Mouse (Mus musculus) liver, embryonic 11.5 days (tissue): ENCODE measurements around the gene Jazf1. TPM values are rescaled to one million over a fixed set of nuclear protein-coding genes. Genes with fewer than 3 reads are reported as not detected.

ENCODE experiments used
- ATAC-seq: fragments of 200-750 bp; cut with Nextera tagmentation; replicated peaks from 2 replicates; pipeline ENCODE4 v1.8.0; 2017; ENCODE audit warnings: moderate number of reproducible peaks, mild to moderate bottlenecking, moderate TSS enrichment, moderate library complexity; ENCODE audit not compliant: low FRiP score
- DNase-seq: peaks from one replicate; pipeline ENCODE4 v3.0.0-alpha.2; 2017; ENCODE audit warnings: low spot score
- H3K27ac ChIP-seq: fragments of 300-500 bp; sonication (generic); 2 replicates; pipeline ENCODE4 v1.5.1; 2014; ENCODE audit warnings: mild to moderate bottlenecking, low read depth, low read length, control low read depth
- H3K27me3 ChIP-seq: fragments of 300-500 bp; sonication (generic); replicated peaks from 2 replicates; pipeline ENCODE4 v1.6.1; 2014; ENCODE audit warnings: low read length, mixed read lengths; ENCODE audit not compliant: control insufficient read depth, insufficient read depth
- H3K36me3 ChIP-seq: fragments of 300-500 bp; sonication (generic); 2 replicates; pipeline ENCODE4 v1.6.1; 2014; ENCODE audit warnings: mild to moderate bottlenecking, low read length, moderate library complexity, mixed read lengths; ENCODE audit not compliant: control insufficient read depth, insufficient read depth
- H3K4me1 ChIP-seq: fragments of 300-500 bp; sonication (generic); replicated peaks from 2 replicates; pipeline ENCODE4 v1.6.1; 2014; ENCODE audit warnings: low read length, mixed read lengths; ENCODE audit not compliant: control insufficient read depth, insufficient read depth
- H3K4me2 ChIP-seq: fragments of 300-500 bp; sonication (generic); 2 replicates; pipeline ENCODE4 v1.6.1; 2014; ENCODE audit warnings: mild to moderate bottlenecking, control low read depth, moderate library complexity
- H3K4me3 ChIP-seq: fragments of 300-500 bp; sonication (generic); 2 replicates; pipeline ENCODE4 v1.5.1; 2014; ENCODE audit warnings: low read depth, low read length, control low read depth
- H3K9ac ChIP-seq: fragments of 300-500 bp; sonication (generic); 2 replicates; pipeline ENCODE4 v1.6.1; 2014; ENCODE audit warnings: low read depth, low read length, control low read depth
- H3K9me3 ChIP-seq: fragments of 300-500 bp; sonication (generic); 2 replicates; pipeline ENCODE4 v1.6.1; 2016; ENCODE audit warnings: low read length, inconsistent platforms, mixed read lengths; ENCODE audit not compliant: control insufficient read depth
- WGBS: fragments of 180-500 bp; shearing (Covaris S2); extraction: QIAGEN DNeasy Blood & Tissue Kit; methylation state at CpG from one replicate; pipeline ENCODE4 v1.1.7; 2014; 5-methylcytosine and 5-hydroxymethylcytosine counted together
- polyA plus RNA-seq: library from polyadenylated mRNA; unstranded; fragments of >200 nt; fragmentation: Nextera tagmentation; extraction: Ambion mirVana; gene quantifications from 2 replicates; pipeline ENCODE4 v1.2.1, GENCODE M21; 2014

The Jazf1 gene
- polyA plus RNA-seq, 1 experiment from 2014 or later: 1.9 TPM

- H3K4me2 ChIP-seq: no peak overlapping the region
- H3K36me3 ChIP-seq: no peaks in the 10 kb centered on the region
- no peak for DNase-seq
- H3K9ac ChIP-seq: no peak overlapping the region
- H3K27me3 ChIP-seq: no peaks in the 10 kb centered on the region
- no peaks in the 10 kb centered on the region for H3K4me1 ChIP-seq
- no peak overlapping the region for H3K27ac ChIP-seq
- no peaks in the 10 kb centered on the region for H3K9me3 ChIP-seq
- H3K4me3 ChIP-seq: no peak overlapping the region
- ATAC-seq: no peak
- 74% methylated on average over 10 of the region's 10 CpGs for WGBS
Observed at GRCm38 (mm10) chr6:52936995-52937394, 131.4 kb downstream of the Jazf1 start.

DNA sequence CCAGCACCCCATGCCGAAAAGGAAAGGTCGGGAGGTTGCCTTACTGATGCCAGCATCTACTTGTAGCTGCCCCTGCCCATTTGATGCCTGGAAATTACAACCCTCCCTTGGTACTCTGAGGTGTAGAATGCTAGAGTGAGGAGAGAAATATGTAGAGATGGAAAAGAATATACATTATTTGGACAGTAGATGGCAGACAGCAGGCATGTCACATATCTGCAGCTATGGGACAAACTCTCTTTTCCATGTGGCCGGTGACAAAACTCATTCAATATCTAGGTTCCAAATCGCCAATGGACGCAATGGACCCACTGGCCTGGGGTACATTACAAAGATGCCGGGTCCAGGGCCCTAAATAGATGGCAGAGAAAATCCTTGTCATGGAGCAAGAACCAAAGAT is 134.4 kb downstream of the Jazf1 start:
- 79% methylated on average over 6 of the region's 6 CpGs for WGBS
- ATAC-seq: no peak

GRCm38 (mm10) chr6:52932603-52933178 is 135.7 kb downstream of the Jazf1 start:
- no peak overlapping the region for H3K9ac ChIP-seq
- 63% methylated on average over 7 of the region's 7 CpGs for WGBS
- no peak overlapping the region for H3K27ac ChIP-seq
- H3K36me3 ChIP-seq: no peaks in the 10 kb centered on the region
- no peak for DNase-seq
- no peak overlapping the region for H3K4me3 ChIP-seq
- H3K9me3 ChIP-seq: no peaks in the 10 kb centered on the region
- no peak for ATAC-seq
- no peaks in the 10 kb centered on the region for H3K4me1 ChIP-seq
- no peaks in the 10 kb centered on the region for H3K27me3 ChIP-seq
- H3K4me2 ChIP-seq: no peak overlapping the region

More for the DNA sequence above, 134.4 kb downstream of the Jazf1 start:
- H3K27ac ChIP-seq: no peak overlapping the region
- H3K4me2 ChIP-seq: no peak overlapping the region
- H3K36me3 ChIP-seq: no peaks in the 10 kb centered on the region
- H3K27me3 ChIP-seq: no peaks in the 10 kb centered on the region
- no peak overlapping the region for H3K9ac ChIP-seq
- H3K9me3 ChIP-seq: no peaks in the 10 kb centered on the region
- no peaks in the 10 kb centered on the region for H3K4me1 ChIP-seq
- no peak overlapping the region for H3K4me3 ChIP-seq
- DNase-seq: no peak

DNA sequence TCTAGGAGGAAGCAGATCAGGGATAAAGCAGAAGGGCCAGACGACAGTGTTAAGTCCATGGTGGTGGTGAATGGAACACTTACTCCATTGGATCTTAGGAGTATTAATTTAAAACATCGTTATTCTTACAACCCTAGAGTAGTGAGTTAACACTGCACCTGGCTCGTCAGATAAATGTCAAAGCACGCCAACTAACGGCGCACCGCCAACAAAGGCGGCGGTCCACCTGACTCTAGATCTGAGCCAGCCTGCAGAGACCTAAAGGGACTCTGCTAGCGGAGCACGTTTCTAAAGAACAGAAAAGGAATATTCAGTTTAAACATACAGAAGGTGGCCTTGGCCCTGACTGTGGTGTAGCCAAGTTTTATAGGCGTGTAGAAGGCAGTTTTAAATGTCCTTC is 139.1 kb downstream of the Jazf1 start:
- Histone ChIP-seq H3K4me2 (no peak overlapping the region), H3K36me3 (no peaks in the 10 kb centered on the region), H3K9me3 (no peaks in the 10 kb centered on the region), H3K9ac (no peak overlapping the region), H3K27me3 (no peaks in the 10 kb centered on the region), H3K27ac (no peak overlapping the region), H3K4me1 (no peaks in the 10 kb centered on the region), H3K4me3 (no peak overlapping the region)
- DNase-seq (no peak), ATAC-seq (no peak)
- WGBS: 79% methylated on average over 12 of the region's 12 CpGs

GRCm38 (mm10) chr6:52926947-52927346 is 141.5 kb downstream of the Jazf1 start:
- Histone ChIP-seq H3K4me3 (no peak overlapping the region), H3K4me1 (no peaks in the 10 kb centered on the region), H3K9me3 (no peaks in the 10 kb centered on the region), H3K36me3 (no peaks in the 10 kb centered on the region), H3K27ac (no peak overlapping the region), H3K27me3 (no peaks in the 10 kb centered on the region), H3K9ac (no peak overlapping the region), H3K4me2 (no peak overlapping the region)
- DNase-seq (no peak), ATAC-seq (no peak)
- WGBS: 70% methylated on average over 4 of the region's 4 CpGs

- H3K36me3 ChIP-seq: no peaks in the 10 kb centered on the region
- H3K4me2 ChIP-seq: no peak overlapping the region
- no peaks in the 10 kb centered on the region for H3K4me1 ChIP-seq
- no peak overlapping the region for H3K9ac ChIP-seq
- DNase-seq (no peak), ATAC-seq (no peak)
- no peak overlapping the region for H3K4me3 ChIP-seq
- H3K27me3 ChIP-seq: no peaks in the 10 kb centered on the region
- 77% methylated on average over 9 of the region's 9 CpGs for WGBS
- H3K9me3 ChIP-seq: no peaks in the 10 kb centered on the region
- no peak overlapping the region for H3K27ac ChIP-seq
Observed at GRCm38 (mm10) chr6:52925458-52926042, 142.9 kb downstream of the Jazf1 start.

- DNase-seq (no peak), ATAC-seq (no peak)
- Histone ChIP-seq H3K9me3 (no peaks in the 10 kb centered on the region), H3K27me3 (no peaks in the 10 kb centered on the region), H3K4me2 (no peak overlapping the region), H3K27ac (no peak overlapping the region), H3K36me3 (no peaks in the 10 kb centered on the region), H3K9ac (no peak overlapping the region), H3K4me1 (no peaks in the 10 kb centered on the region), H3K4me3 (no peak overlapping the region)
- 86% methylated on average over 6 of the region's 6 CpGs for WGBS
Observed at GRCm38 (mm10) chr6:52921248-52921647, 147.2 kb downstream of the Jazf1 start.

GRCm38 (mm10) chr6:52920719-52921118 is 147.7 kb downstream of the Jazf1 start:
- Histone ChIP-seq H3K36me3 (no peaks in the 10 kb centered on the region), H3K4me1 (no peaks in the 10 kb centered on the region), H3K4me2 (no peak overlapping the region), H3K27me3 (no peaks in the 10 kb centered on the region), H3K27ac (no peak overlapping the region), H3K9ac (no peak overlapping the region), H3K9me3 (no peaks in the 10 kb centered on the region), H3K4me3 (no peak overlapping the region)
- DNase-seq (no peak), ATAC-seq (no peak)
- WGBS: 69% methylated on average over 6 of the region's 6 CpGs

- ATAC-seq: no peak
- H3K4me2 ChIP-seq: no peak overlapping the region
- WGBS: 67% methylated on average over 7 of the region's 7 CpGs
Observed at GRCm38 (mm10) chr6:52919442-52919841, 149.0 kb downstream of the Jazf1 start.

More at GRCm38 (mm10) chr6:52919442-52919841, 149.0 kb downstream of the Jazf1 start:
- no peaks in the 10 kb centered on the region for H3K27me3 ChIP-seq
- H3K9me3 ChIP-seq: no peaks in the 10 kb centered on the region
- no peak overlapping the region for H3K27ac ChIP-seq
- H3K4me1 ChIP-seq: no peaks in the 10 kb centered on the region
- DNase-seq: no peak
- H3K36me3 ChIP-seq: no peaks in the 10 kb centered on the region
- H3K9ac ChIP-seq: no peak overlapping the region
- H3K4me3 ChIP-seq: no peak overlapping the region
